8 mouse cellular contexts compared by ENCODE assay signal in the genomic region with DNA sequence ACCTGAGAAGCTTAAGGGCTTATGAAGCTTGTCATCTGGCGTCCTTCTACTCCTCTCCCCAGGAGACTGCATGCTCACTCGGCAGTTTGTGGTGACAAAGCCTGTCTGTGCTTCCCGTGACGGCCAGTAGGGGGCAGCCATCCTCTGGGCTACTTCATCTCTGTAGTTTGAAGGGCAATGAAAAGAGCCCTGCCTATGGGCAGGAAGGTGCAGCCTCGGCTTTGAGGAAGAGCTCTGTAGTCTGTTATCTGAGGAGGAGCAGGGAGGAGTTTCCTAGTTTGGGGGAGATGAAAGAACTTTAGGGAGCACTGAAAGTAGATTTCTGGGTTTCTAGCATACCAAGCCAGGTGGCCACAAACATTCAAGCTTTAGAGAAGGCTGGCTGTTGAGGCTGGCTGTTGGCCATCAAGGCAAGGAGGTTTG. TPM values are rescaled to one million over a fixed set of nuclear protein-coding genes. Genes with fewer than 3 reads are reported as not detected.
DNase-seq lines count a peak whose midpoint lies in the region; ATAC-seq lines count a peak whose summit lies in the region.

No protein-coding gene starts in this region.

- no peak overlapping the region for H3K4me2 ChIP-seq in forebrain, embryonic 11.5 days (ENCODE audit: low read depth, low read length, severe bottlenecking)
- no peak overlapping the region for H3K4me2 ChIP-seq in forebrain, embryonic 12.5 days

- 7% methylated on average over 5 of the region's 5 CpGs for WGBS in forebrain, embryonic 11.5 days
- WGBS in forebrain, embryonic 12.5 days = 6% methylated on average over 5 of the region's 5 CpGs

- no peak overlapping the region for H3K4me3 ChIP-seq in forebrain, embryonic 11.5 days (ENCODE audit: low read depth, low read length)
- no peak overlapping the region for H3K4me3 ChIP-seq in forebrain, embryonic 12.5 days (replicated peaks)

- H3K36me3 ChIP-seq in forebrain, embryonic 11.5 days (ENCODE audit: control insufficient read depth, insufficient read depth, low read length) = no peaks in the 10 kb centered on the region
- no peaks in the 10 kb centered on the region for H3K36me3 ChIP-seq in forebrain, embryonic 12.5 days (replicated peaks)

- H3K9me3 ChIP-seq in forebrain, embryonic 11.5 days (ENCODE audit: control insufficient read depth, low read length) = no peaks in the 10 kb centered on the region; the same call in 1 of the 2 replicates
- no peaks in the 10 kb centered on the region for H3K9me3 ChIP-seq in forebrain, embryonic 12.5 days

- DNase-seq in forebrain, embryonic 11.5 days (ENCODE audit: low spot score) = peak; percentile 84
- DNase-seq in brain, adult 2 months (ENCODE audit: low read depth, low spot score) = peak; percentile 71
- peak; percentile 58 for DNase-seq in gastrocnemius, postnatal 14 days
- peak; percentile 72 to 82 for DNase-seq in layer of hippocampus, postnatal 25 days (ENCODE audit: extremely low spot score in 1 of 2, low spot score in 1 of 2)
- peak; percentile 89 to 96 for DNase-seq in spleen, postnatal 4 days (ENCODE audit: low spot score in 2 of 2)

- peaks cover 57% of the 10 kb centered on the region for H3K27me3 ChIP-seq in forebrain, embryonic 11.5 days (ENCODE audit: control insufficient read depth, insufficient read depth, low read length)
- peaks cover 89% of the 10 kb centered on the region for H3K27me3 ChIP-seq in forebrain, embryonic 12.5 days

- peaks cover 16% of the 10 kb centered on the region for H3K4me1 ChIP-seq in forebrain, embryonic 11.5 days (replicated peaks; ENCODE audit: control insufficient read depth, insufficient read depth, low read length)
- H3K4me1 ChIP-seq in forebrain, embryonic 12.5 days = peaks cover 23% of the 10 kb centered on the region

- no peak overlapping the region for H3K27ac ChIP-seq in forebrain, embryonic 11.5 days (ENCODE audit: low read depth, low read length)
- no peak overlapping the region for H3K27ac ChIP-seq in forebrain, embryonic 12.5 days

- intact Hi-C loops in gastrocnemius, postnatal 14 days (cut with DNase I; ENCODE audit: low total_unique reads) = loop anchor here (5.0 to 10.0 kb wide), 2 partner anchors 36 to 136 kb away; no protein-coding TSS in a partner anchor

- ATAC-seq in forebrain, embryonic 11.5 days (replicated peaks; ENCODE audit: low FRiP score) = no peak
- no peak for ATAC-seq in forebrain, embryonic 12.5 days (ENCODE audit: low FRiP score)
- ATAC-seq in CD4-positive, CD25-positive, alpha-beta regulatory T cell, adult 4 months = peak; percentile 46
- ATAC-seq in megakaryocyte, adult 5-6 weeks (ENCODE audit: poor library complexity, severe bottlenecking) = peak; percentile 65

- H3K9ac ChIP-seq in forebrain, embryonic 11.5 days (ENCODE audit: low read length) = no peak overlapping the region
- no peak overlapping the region for H3K9ac ChIP-seq in forebrain, embryonic 12.5 days

RNA-seq across cellular contexts. Expression of gene Rtn4rl2, which starts 18.0 kb away (rescaled TPM):
- 5.2 and 6.5 TPM in 2 replicates for polyA plus RNA-seq in forebrain, embryonic 11.5 days (2014; fragmentation: Nextera tagmentation; extraction: Ambion mirVana)
- polyA plus RNA-seq in forebrain, embryonic 12.5 days (2016; fragmentation: Nextera tagmentation; extraction: Ambion mirVana) = 5.2 and 7.9 TPM in 2 replicates
- polyA plus RNA-seq in CD4-positive, CD25-positive, alpha-beta regulatory T cell, adult 4 months (2017; shearing (Covaris generic)) = not detected
- total RNA-seq in gastrocnemius, postnatal 14 days (2021) = under 1 TPM; 0.55 to 0.64 TPM
- 10 to 100 TPM; 92.3 to 94.5 TPM for total RNA-seq in layer of hippocampus, postnatal 25 days (2021)
- total RNA-seq in megakaryocyte, adult 5-6 weeks (2015) = not detected in 2 replicates
- total RNA-seq in megakaryocyte, adult 5-6 weeks (2017) = not detected in 2 replicates

RNA-seq across cellular contexts. Expression of gene Slc43a1, which starts 29.9 kb away (rescaled TPM):
- 22.0 and 27.5 TPM in 2 replicates for polyA plus RNA-seq in forebrain, embryonic 11.5 days (2014; fragmentation: Nextera tagmentation; extraction: Ambion mirVana)
- 11.4 and 14.4 TPM in 2 replicates for polyA plus RNA-seq in forebrain, embryonic 12.5 days (2016; fragmentation: Nextera tagmentation; extraction: Ambion mirVana)
- 1 to 10 TPM; 3.8 to 4.7 TPM for polyA plus RNA-seq in CD4-positive, CD25-positive, alpha-beta regulatory T cell, adult 4 months (2017; shearing (Covaris generic))
- total RNA-seq in gastrocnemius, postnatal 14 days (2021) = 10 to 100 TPM in 1 of 2 experiments, 1 to 10 TPM in 1; 6.2 to 16.1 TPM
- under 1 TPM; 0.30 to 0.35 TPM for total RNA-seq in layer of hippocampus, postnatal 25 days (2021)
- total RNA-seq in megakaryocyte, adult 5-6 weeks (2015) = 3.7 and 5.2 TPM in 2 replicates
- total RNA-seq in megakaryocyte, adult 5-6 weeks (2017) = 1.6 and 3.1 TPM in 2 replicates

RNA-seq across cellular contexts. Expression of gene Timm10, which starts 41.7 kb away (rescaled TPM):
- 43.0 and 43.4 TPM in 2 replicates for polyA plus RNA-seq in forebrain, embryonic 11.5 days (2014; fragmentation: Nextera tagmentation; extraction: Ambion mirVana)
- polyA plus RNA-seq in forebrain, embryonic 12.5 days (2016; fragmentation: Nextera tagmentation; extraction: Ambion mirVana) = 36.7 and 42.3 TPM in 2 replicates
- 10 to 100 TPM; 34.7 to 40.8 TPM for polyA plus RNA-seq in CD4-positive, CD25-positive, alpha-beta regulatory T cell, adult 4 months (2017; shearing (Covaris generic))
- total RNA-seq in gastrocnemius, postnatal 14 days (2021) = 10 to 100 TPM; 45.7 to 46.0 TPM
- total RNA-seq in layer of hippocampus, postnatal 25 days (2021) = 10 to 100 TPM; 58.0 to 60.3 TPM
- 17.7 and 18.6 TPM in 2 replicates for total RNA-seq in megakaryocyte, adult 5-6 weeks (2015)
- total RNA-seq in megakaryocyte, adult 5-6 weeks (2017) = 14.2 and 19.8 TPM in 2 replicates

RNA-seq across cellular contexts. Expression of gene Smtnl1, which starts 46.1 kb away (rescaled TPM):
- not detected in 2 replicates for polyA plus RNA-seq in forebrain, embryonic 11.5 days (2014; fragmentation: Nextera tagmentation; extraction: Ambion mirVana)
- not detected in 2 replicates for polyA plus RNA-seq in forebrain, embryonic 12.5 days (2016; fragmentation: Nextera tagmentation; extraction: Ambion mirVana)
- polyA plus RNA-seq in CD4-positive, CD25-positive, alpha-beta regulatory T cell, adult 4 months (2017; shearing (Covaris generic)) = not detected
- total RNA-seq in gastrocnemius, postnatal 14 days (2021) = 100 to 1,000 TPM in 1 of 2 experiments, 10 to 100 TPM in 1; 95.9 to 120 TPM
- total RNA-seq in layer of hippocampus, postnatal 25 days (2021) = not detected
- total RNA-seq in megakaryocyte, adult 5-6 weeks (2015) = not detected in 2 replicates
- not detected in 2 replicates for total RNA-seq in megakaryocyte, adult 5-6 weeks (2017)

Comparison
In these comparisons a context has a peak if more than half of its experiments do, and no peak if none do; other contexts are left out.
1. ATAC-seq: peak in CD4-positive, CD25-positive, alpha-beta regulatory T cell, adult 4 months (single experiment) and megakaryocyte, adult 5-6 weeks (single experiment); none in forebrain, embryonic 11.5 days (single experiment) and forebrain, embryonic 12.5 days (single experiment).
2. RNA of gene Rtn4rl2, which starts 18.0 kb away (total RNA-seq): 92.3 to 94.5 TPM in layer of hippocampus, postnatal 25 days; 0.55 to 0.64 TPM in gastrocnemius, postnatal 14 days and not detected in megakaryocyte, adult 5-6 weeks; every median in the first group is over 10 times any median in the second.
3. Peak in every context shown above with its lines, with median percentiles within 50 percentile points of each other: DNase-seq.